Mouse (Mus musculus) MEL (cell line): ENCODE results near the gene Usp49. TPM values are rescaled to one million over a fixed set of nuclear protein-coding genes. Genes with fewer than 3 reads are reported as not detected.

Experiments
- DNase-seq: peaks from one replicate; pipeline ENCODE4 v3.0.0; 2011; ENCODE audit warnings: low read depth, low spot score
- H3K27ac ChIP-seq: 2 replicates; pipeline ENCODE4 v1.5.1; 2012; ENCODE audit warnings: low read depth, mild to moderate bottlenecking, control low read depth, low read length, moderate library complexity; ENCODE audit not compliant: control insufficient read depth
- H3K27me3 ChIP-seq, 2 experiments: fragments of 150-350 bp in 1 of 2; sonication (generic) in 1 of 2; 2 replicates each; pipeline ENCODE4 v1.6.1; 2012; ENCODE audit warnings: low read length in 2 of 2, mild to moderate bottlenecking in 2 of 2, improper control_type of control experiment in 1 of 2, moderate library complexity in 1 of 2; ENCODE audit not compliant: insufficient read depth in 2 of 2, control insufficient read depth in 1 of 2
- H3K36me3 ChIP-seq, 2 experiments: 2 replicates each; pipeline ENCODE4 v1.6.1; 2012 to 2014; ENCODE audit warnings: low read length in 2 of 2, improper control_type of control experiment in 1 of 2, inconsistent platforms in 1 of 2, mild to moderate bottlenecking in 1 of 2; ENCODE audit not compliant: insufficient read depth in 2 of 2, control insufficient read depth in 1 of 2
- H3K4me1 ChIP-seq, 2 experiments: fragments of 150-350 bp in 1 of 2; sonication (generic) in 1 of 2; 2 replicates each; pipeline ENCODE4 v1.6.1; 2012; ENCODE audit warnings: low read length in 2 of 2, improper control_type of control experiment in 1 of 2, mild to moderate bottlenecking in 1 of 2; ENCODE audit not compliant: insufficient read depth in 2 of 2, control insufficient read depth in 1 of 2
- H3K4me3 ChIP-seq, 2 experiments: fragments of 150-350 bp in 1 of 2; sonication (generic) in 1 of 2; 2 replicates each; pipeline ENCODE4 v1.5.1; 2012; ENCODE audit warnings: low read depth in 2 of 2, low read length in 2 of 2, mild to moderate bottlenecking in 2 of 2, moderate library complexity in 2 of 2, control low read depth in 1 of 2, improper control_type of control experiment in 1 of 2; ENCODE audit not compliant: control insufficient read depth in 1 of 2, insufficient read depth in 1 of 2
- H3K79me2 ChIP-seq: 2 replicates; pipeline ENCODE4 v1.6.1; 2012; ENCODE audit warnings: mild to moderate bottlenecking, low read length, moderate library complexity; ENCODE audit not compliant: control insufficient read depth, poor library complexity, insufficient read depth
- H3K9ac ChIP-seq: 2 replicates; pipeline ENCODE4 v1.6.1; 2012; ENCODE audit warnings: low read depth, mild to moderate bottlenecking, control low read depth, low read length, moderate library complexity; ENCODE audit not compliant: control insufficient read depth, poor library complexity, severe bottlenecking
- H3K9me3 ChIP-seq: fragments of 150-350 bp; sonication (generic); replicated peaks from 2 replicates; pipeline ENCODE4 v1.6.1; 2012; ENCODE audit warnings: mild to moderate bottlenecking, low read length, improper control_type of control experiment, moderate library complexity; ENCODE audit not compliant: insufficient read depth
- BHLHE40 ChIP-seq: IDR thresholded peaks from 2 replicates; pipeline ENCODE4 v1.6.1; 2012; ENCODE audit warnings: low read depth, mild to moderate bottlenecking, inconsistent platforms, low read length, improper control_type of control experiment, borderline replicate concordance
- CHD2 ChIP-seq: IDR thresholded peaks from 2 replicates; pipeline ENCODE4 v1.6.1; 2011; ENCODE audit warnings: low read length, improper control_type of control experiment
- GABPA ChIP-seq: IDR thresholded peaks from 2 replicates; pipeline ENCODE4 v1.6.1; 2012; ENCODE audit warnings: low read depth, mild to moderate bottlenecking, inconsistent platforms, low read length, improper control_type of control experiment, moderate library complexity
- MAZ ChIP-seq: IDR thresholded peaks from 2 replicates; pipeline ENCODE4 v1.6.1; 2012; ENCODE audit warnings: low read depth, mild to moderate bottlenecking, inconsistent platforms, low read length, improper control_type of control experiment
- MEF2A ChIP-seq: IDR thresholded peaks from 2 replicates; pipeline ENCODE4 v1.6.1; 2014; ENCODE audit warnings: low read depth, mild to moderate bottlenecking, inconsistent platforms, low read length, improper control_type of control experiment; ENCODE audit not compliant: poor library complexity, insufficient replicate concordance, severe bottlenecking; ENCODE audit errors: extremely low read depth
- MYC ChIP-seq: IDR thresholded peaks from 2 replicates; pipeline ENCODE4 v1.6.1; 2011; ENCODE audit warnings: low read depth, mild to moderate bottlenecking, low read length, improper control_type of control experiment, moderate library complexity
- POLR2A ChIP-seq, 2 experiments: IDR thresholded peaks; 2 replicates each; pipeline ENCODE4 v1.6.1; 2011 to 2012; ENCODE audit warnings: low read length in 2 of 2, mild to moderate bottlenecking in 2 of 2, control low read depth in 1 of 2, improper control_type of control experiment in 1 of 2, low read depth in 1 of 2, moderate library complexity in 1 of 2; ENCODE audit not compliant: control insufficient read depth in 1 of 2, insufficient read depth in 1 of 2, poor library complexity in 1 of 2
- POLR2AphosphoS2 ChIP-seq: IDR thresholded peaks from 2 replicates; pipeline ENCODE4 v1.6.1; 2011; ENCODE audit warnings: low read length, improper control_type of control experiment
- POLR2AphosphoS5 ChIP-seq: IDR thresholded peaks from 2 replicates; pipeline ENCODE4 v1.6.1; 2012; ENCODE audit warnings: low read depth, borderline replicate concordance, mild to moderate bottlenecking, inconsistent platforms, low read length, moderate library complexity, mixed read lengths
- RAD21 ChIP-seq: IDR thresholded peaks from 2 replicates; pipeline ENCODE4 v1.6.1; 2011; ENCODE audit warnings: mild to moderate bottlenecking, low read depth, low read length, improper control_type of control experiment
- SIN3A ChIP-seq: IDR thresholded peaks from 2 replicates; pipeline ENCODE4 v1.6.1; 2012; ENCODE audit warnings: low read length, improper control_type of control experiment, inconsistent platforms
- SMC3 ChIP-seq: IDR thresholded peaks from 2 replicates; pipeline ENCODE4 v1.6.1; 2011; ENCODE audit warnings: low read depth, low read length, improper control_type of control experiment
- TAL1 ChIP-seq: IDR thresholded peaks from 2 replicates; pipeline ENCODE4 v1.6.1; 2012; ENCODE audit warnings: mild to moderate bottlenecking, inconsistent platforms, low read length, moderate library complexity, mixed read lengths
- USF1 ChIP-seq: IDR thresholded peaks from 2 replicates; pipeline ENCODE4 v1.6.1; 2014; ENCODE audit warnings: low read depth, mild to moderate bottlenecking, inconsistent platforms, low read length, improper control_type of control experiment, moderate library complexity
- USF2 ChIP-seq, 2 experiments: IDR thresholded peaks; 2 replicates each; pipeline ENCODE4 v1.6.1; 2011 to 2012; ENCODE audit warnings: improper control_type of control experiment in 2 of 2, low read length in 2 of 2, borderline replicate concordance in 1 of 2, inconsistent platforms in 1 of 2, low read depth in 1 of 2, mild to moderate bottlenecking in 1 of 2; ENCODE audit not compliant: insufficient read depth in 1 of 2
- ZKSCAN1 ChIP-seq: IDR thresholded peaks from 2 replicates; pipeline ENCODE4 v1.6.1; 2012; ENCODE audit warnings: low read depth, mild to moderate bottlenecking, inconsistent platforms, low read length, improper control_type of control experiment, moderate library complexity
- polyA plus RNA-seq, 2 experiments: library from polyadenylated mRNA; stranded (reverse) in 1 of 2; unstranded in 1 of 2; fragments of >175 nt in 1 of 2; fragments of >200 nt in 1 of 2; gene quantifications; 2 replicates each; pipeline versions ENCODE4 v1.2.1 to v1.2.4; 2012; ENCODE audit warnings: low replicate concordance in 2 of 2, low read depth in 1 of 2; ENCODE audit not compliant: insufficient read length in 2 of 2, insufficient read depth in 1 of 2, missing spikeins in 1 of 2
- total RNA-seq: library from RNA; depleted of rRNA; stranded (reverse); fragments of 300-350 nt; gene quantifications from 2 replicates; pipeline ENCODE4 v1.2.3, GENCODE M21; 2012; rRNA removed

Usp49 gene
- total and polyA plus RNA-seq, 3 experiments = 5.2 to 16.1 TPM; not detected in 1

DNA sequence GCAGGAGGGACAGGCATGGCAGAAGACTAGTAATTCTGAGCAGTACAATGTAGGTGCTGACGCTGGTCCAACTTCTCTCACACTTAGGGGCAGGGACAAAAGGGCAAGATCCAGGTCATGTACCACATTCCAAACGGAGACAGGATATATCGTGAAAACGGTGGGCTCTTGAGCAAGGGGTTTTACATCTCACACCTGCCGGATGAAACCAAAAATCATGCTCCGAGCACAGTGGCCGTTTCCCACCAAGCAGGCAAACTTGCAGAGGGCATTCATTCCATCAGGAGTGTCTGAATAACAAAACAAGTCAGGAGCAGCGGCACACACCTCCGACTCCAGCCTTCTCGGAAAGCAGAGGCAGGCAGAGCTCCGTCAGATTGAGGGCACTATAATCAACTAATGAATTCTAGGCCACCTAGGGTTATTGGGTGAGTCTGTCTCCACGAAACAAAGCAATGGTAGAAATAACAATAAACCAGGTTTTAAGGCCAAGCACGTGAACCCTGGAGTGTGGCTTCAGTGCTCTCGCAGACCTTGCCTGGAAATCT lies 105.1 kb downstream of the Usp49 start:
- Histone ChIP-seq H3K36me3 (peaks cover 0 to 10% of the 10 kb centered on the region in 2 experiments; a peak in 2 of 4 replicates), H3K9ac (no peak overlapping the region), H3K79me2 (peaks cover 1% of the 10 kb centered on the region; the same call in 1 of the 2 replicates), H3K4me3 (no peak overlapping the region), H3K27ac (no peak overlapping the region), H3K27me3 (no peaks in the 10 kb centered on the region), H3K4me1 (peaks cover 0 to 23% of the 10 kb centered on the region in 2 experiments; a peak in 3 of 4 replicates), H3K9me3 (no peaks in the 10 kb centered on the region)
- TF ChIP-seq POLR2A (IDR thresholded peaks at IDR 0.05; ENCODE audit: control insufficient read depth in 1 of 2, insufficient read depth in 1 of 2, low read depth in 1 of 2, low read length in 2 of 2, poor library complexity in 1 of 2) (no peak), SMC3 (no peak), ZKSCAN1 (no peak), POLR2AphosphoS2 (no peak), USF1 (no peak), CHD2 (no peak), TAL1 (no peak), USF2 (IDR thresholded peaks at IDR 0.05; ENCODE audit: borderline replicate concordance in 1 of 2, insufficient read depth in 1 of 2, low read depth in 1 of 2, low read length in 2 of 2) (no peak), GABPA (no peak), MAZ (no peak), RAD21 (no peak), MYC (no peak), POLR2AphosphoS5 (no peak), SIN3A (no peak), BHLHE40 (no peak), MEF2A (no peak)
- no peak for DNase-seq

Other genes starting within 250 kb of the Usp49 start
- gene Guca1b, start 245.3 kb upstream of the Usp49 start, total RNA-seq = 0.85 and 1.3 TPM in 2 replicates
- 1 to 10 TPM in 1 of 2 experiments, not detected in 1; 3.1 TPM for gene Guca1b, start 245.3 kb upstream of the Usp49 start, polyA plus RNA-seq
- gene Guca1a, start 230.1 kb upstream of the Usp49 start, total RNA-seq = 1.5 and 2.3 TPM in 2 replicates
- gene Guca1a, start 230.1 kb upstream of the Usp49 start, polyA plus RNA-seq = 1 to 10 TPM in 1 of 2 experiments, not detected in 1; 3.2 TPM
- not detected in 2 replicates for gene AI661453, start 194.1 kb upstream of the Usp49 start, total RNA-seq
- gene AI661453, start 194.1 kb upstream of the Usp49 start, polyA plus RNA-seq = not detected
- gene 1700001C19Rik, start 193.3 kb upstream of the Usp49 start, total RNA-seq = not detected in 2 replicates
- not detected for gene 1700001C19Rik, start 193.3 kb upstream of the Usp49 start, polyA plus RNA-seq
- gene Taf8, start 128.4 kb upstream of the Usp49 start, total RNA-seq = 14.4 and 15.2 TPM in 2 replicates
- gene Taf8, start 128.4 kb upstream of the Usp49 start, polyA plus RNA-seq = 10 to 100 TPM in 1 of 2 experiments, not detected in 1; 25.7 TPM
- gene Ccnd3, start 125.6 kb upstream of the Usp49 start, total RNA-seq = 143 TPM in 2 replicates
- 100 to 1,000 TPM in 1 of 2 experiments, not detected in 1; 568 TPM for gene Ccnd3, start 125.6 kb upstream of the Usp49 start, polyA plus RNA-seq
- gene Bysl, start 19.2 kb upstream of the Usp49 start, total RNA-seq = 60.2 and 69.3 TPM in 2 replicates
- 10 to 100 TPM in 1 of 2 experiments, not detected in 1; 85.4 TPM for gene Bysl, start 19.2 kb upstream of the Usp49 start, polyA plus RNA-seq
- 45.9 and 62.6 TPM in 2 replicates for gene Med20, start 19.1 kb upstream of the Usp49 start, total RNA-seq
- 10 to 100 TPM in 1 of 2 experiments, not detected in 1; 45.7 TPM for gene Med20, start 19.1 kb upstream of the Usp49 start, polyA plus RNA-seq
- gene Gm20517, start 19.1 kb upstream of the Usp49 start, total RNA-seq = 1.1 and 2.9 TPM in 2 replicates
- gene Gm20517, start 19.1 kb upstream of the Usp49 start, polyA plus RNA-seq = 1 to 10 TPM in 1 of 2 experiments, not detected in 1; 1.9 TPM
- 66.5 and 67.6 TPM in 2 replicates for gene Tomm6, start 57.7 kb downstream of the Usp49 start, total RNA-seq
- gene Tomm6, start 57.7 kb downstream of the Usp49 start, polyA plus RNA-seq = 100 to 1,000 TPM in 1 of 2 experiments, not detected in 1; 577 TPM
- 1.5 and 2.7 TPM in 2 replicates for gene Frs3, start 58.3 kb downstream of the Usp49 start, total RNA-seq
- gene Frs3, start 58.3 kb downstream of the Usp49 start, polyA plus RNA-seq = 1 to 10 TPM in 1 of 2 experiments, not detected in 1; 4.4 TPM
- 0.56 and 0.81 TPM in 2 replicates for gene Gm21981, start 63.8 kb downstream of the Usp49 start, total RNA-seq
- gene Gm21981, start 63.8 kb downstream of the Usp49 start, polyA plus RNA-seq = under 1 TPM in 1 of 2 experiments, not detected in 1; 0.71 TPM
- gene Prickle4, start 64.0 kb downstream of the Usp49 start, total RNA-seq = 0.23 TPM in 1 of 2 replicates, not detected in the other
- gene Prickle4, start 64.0 kb downstream of the Usp49 start, polyA plus RNA-seq = 1 to 10 TPM in 1 of 2 experiments, not detected in 1; 4.3 TPM
- gene Pgc, start 96.2 kb downstream of the Usp49 start, total RNA-seq = not detected in 2 replicates
- not detected for gene Pgc, start 96.2 kb downstream of the Usp49 start, polyA plus RNA-seq
- gene Tfeb, start 106.3 kb downstream of the Usp49 start, total RNA-seq = 14.7 and 16.4 TPM in 2 replicates
- 10 to 100 TPM in 1 of 2 experiments, not detected in 1; 22.8 TPM for gene Tfeb, start 106.3 kb downstream of the Usp49 start, polyA plus RNA-seq
- not detected in 2 replicates for gene Mdfi, start 204.0 kb downstream of the Usp49 start, total RNA-seq
- gene Mdfi, start 204.0 kb downstream of the Usp49 start, polyA plus RNA-seq = not detected